Mouse (Mus musculus): ENCODE data around the gene Glp2r.
A peak's percentile ranks its signal among the peaks of the same experiment; 100 is the strongest.

Glp2r gene

DNA sequence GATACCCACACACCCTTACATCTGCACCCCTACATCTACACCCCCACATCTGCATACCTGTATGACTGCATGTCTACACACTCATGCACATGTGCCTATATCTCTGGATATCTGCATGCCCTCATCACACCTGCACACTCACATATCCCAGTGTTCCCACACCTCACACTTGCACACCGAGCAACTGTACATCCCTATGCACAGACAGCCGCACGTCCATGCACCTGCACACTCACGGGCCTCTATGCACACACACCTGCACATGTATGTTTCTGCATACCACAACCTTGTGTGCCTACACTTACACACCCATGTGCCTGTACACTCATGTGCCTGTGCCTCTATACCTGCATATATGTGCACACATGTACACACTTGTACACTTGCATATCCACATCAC lies 107.5 kb downstream of the Glp2r start:
- DNase-seq (ENCODE audit: low spot score in 2 of 2), result no peak

GRCm38 (mm10) chr11:67661465-67661864 lies 109.5 kb downstream of the Glp2r start:
- no peak for DNase-seq (ENCODE audit: low spot score in 2 of 2)

- DNase-seq (ENCODE audit: low spot score in 2 of 2), result no peak
Measured at GRCm38 (mm10) chr11:67657685-67658382, 113.1 kb downstream of the Glp2r start.

DNA sequence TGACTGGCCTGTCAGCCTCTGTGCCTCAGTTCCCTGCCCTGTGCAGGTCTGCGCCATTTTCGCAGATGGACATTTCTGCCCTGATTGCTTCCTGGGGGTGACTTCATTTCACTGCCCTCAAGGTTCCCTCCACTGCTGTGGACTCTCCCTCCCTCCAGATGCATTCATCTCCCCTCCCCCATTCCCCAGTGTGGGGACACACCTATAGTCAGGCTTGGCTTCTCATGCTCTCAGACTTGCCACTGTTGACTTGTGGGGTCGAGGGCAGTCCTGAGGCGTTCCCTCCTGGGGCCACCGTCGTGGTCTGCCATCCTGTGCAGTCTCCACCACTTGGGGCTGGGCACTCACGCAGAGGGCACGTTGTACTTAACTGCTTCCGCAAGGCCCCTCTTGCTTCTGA lies 114.1 kb downstream of the Glp2r start:
- no peak for DNase-seq (ENCODE audit: low spot score in 2 of 2)

GRCm38 (mm10) chr11:67656366-67656765 lies 114.6 kb downstream of the Glp2r start:
- no peak for DNase-seq (ENCODE audit: low spot score in 2 of 2)

- DNase-seq (ENCODE audit: low spot score in 2 of 2), result no peak
Measured at GRCm38 (mm10) chr11:67655236-67655959, 115.6 kb downstream of the Glp2r start.

DNA sequence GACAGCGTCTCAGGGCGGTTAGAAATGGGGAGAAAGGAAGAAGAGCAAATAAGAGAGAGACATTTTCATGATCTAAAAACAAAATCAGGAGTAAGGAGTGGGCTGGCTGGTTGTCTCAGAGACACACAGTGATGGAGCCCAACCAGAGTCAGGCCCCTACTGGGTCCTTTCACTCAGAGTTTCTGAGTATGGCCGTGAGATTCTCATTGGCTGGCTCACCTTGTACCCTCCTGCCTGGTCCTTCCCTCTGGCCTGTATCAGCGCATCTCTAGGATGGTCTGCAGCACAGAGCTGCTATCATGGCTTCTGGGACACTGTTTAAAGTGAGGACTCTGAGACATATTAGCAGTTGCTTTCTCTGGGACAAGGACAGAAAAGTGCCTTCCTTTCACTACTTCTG lies 116.4 kb downstream of the Glp2r start:
- DNase-seq (ENCODE audit: low spot score in 2 of 2), result no peak

DNA sequence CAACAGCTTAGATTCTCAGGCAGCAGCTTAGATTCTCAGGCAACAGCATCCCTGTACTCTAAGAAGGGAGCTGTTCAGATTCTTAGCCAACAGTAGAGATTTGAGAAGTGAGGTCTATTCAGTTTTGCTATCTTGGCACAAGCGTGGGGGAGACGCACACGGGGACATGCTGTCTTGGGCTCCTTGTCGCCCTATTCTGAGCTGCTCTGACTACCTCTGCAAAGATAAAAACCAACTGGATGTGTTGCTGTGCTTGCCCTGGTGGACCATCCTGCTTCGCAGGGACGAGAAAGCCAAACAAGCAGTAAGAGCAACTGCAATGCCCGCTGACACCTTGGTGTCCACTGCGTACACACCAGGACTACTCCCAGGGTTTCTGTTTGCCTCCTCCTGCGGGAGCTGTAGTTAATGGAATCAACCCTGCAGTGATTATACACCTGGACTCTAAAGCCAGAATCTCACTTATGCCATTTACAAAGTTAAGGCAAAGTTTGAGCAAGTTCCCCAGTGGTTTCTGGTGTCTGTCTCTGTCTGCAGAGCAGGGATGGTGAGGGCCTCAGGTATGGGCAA lies 117.3 kb downstream of the Glp2r start:
- DNase-seq (ENCODE audit: low spot score in 2 of 2), result no peak

DNA sequence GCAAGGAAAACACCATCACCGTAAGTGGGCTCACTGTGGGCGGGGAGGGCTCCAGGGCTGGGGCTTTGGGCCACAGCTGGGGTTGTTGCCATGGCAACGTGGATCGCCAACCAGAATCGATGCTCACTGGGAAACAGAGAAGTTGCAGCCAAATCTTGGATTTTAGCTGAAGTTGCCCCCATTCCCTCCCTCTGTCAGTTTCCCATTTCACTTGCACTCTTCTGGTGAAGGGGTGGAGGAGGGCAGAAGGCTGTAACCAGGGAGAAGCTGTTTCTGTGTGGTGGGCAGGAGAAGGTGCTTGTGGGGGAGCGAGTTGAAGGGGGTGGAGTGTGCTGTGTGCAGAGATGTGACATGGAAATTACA lies 118.1 kb downstream of the Glp2r start:
- no peak for DNase-seq (ENCODE audit: low spot score in 2 of 2)

DNA sequence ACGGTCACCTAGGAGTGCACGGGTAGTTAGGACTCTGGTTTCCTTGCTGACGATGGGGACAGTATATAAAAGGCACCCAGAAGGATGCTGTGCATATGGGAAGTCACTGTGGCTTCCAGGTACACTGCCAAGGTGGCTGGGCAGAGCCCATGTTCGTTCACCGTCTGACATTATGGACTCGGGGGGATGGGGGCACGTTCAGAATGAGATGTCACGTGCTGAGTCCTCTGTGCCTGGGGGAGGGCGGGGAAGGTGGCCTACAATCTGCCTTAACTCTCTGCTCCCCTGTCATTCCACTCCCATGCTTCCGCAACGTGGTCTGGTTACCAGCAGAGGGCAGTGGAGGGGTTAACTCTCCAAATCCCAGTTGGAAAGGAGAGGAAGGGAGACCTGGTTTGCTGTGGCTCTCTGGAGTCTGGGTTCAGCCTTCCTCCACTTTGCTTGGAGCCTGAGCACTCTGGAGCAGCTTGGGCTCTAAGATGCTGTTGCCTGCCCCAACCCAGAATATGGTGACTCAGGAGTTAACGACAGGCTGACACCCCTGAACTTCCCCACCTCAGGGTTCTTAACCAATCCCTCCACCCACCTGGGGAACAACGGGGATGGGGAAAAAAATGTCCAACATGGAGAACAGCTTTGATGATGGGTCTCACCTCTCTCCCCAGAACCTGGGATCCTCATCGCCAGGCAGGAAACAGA lies 118.6 kb downstream of the Glp2r start:
- DNase-seq (ENCODE audit: low spot score in 2 of 2), result no peak

DNA sequence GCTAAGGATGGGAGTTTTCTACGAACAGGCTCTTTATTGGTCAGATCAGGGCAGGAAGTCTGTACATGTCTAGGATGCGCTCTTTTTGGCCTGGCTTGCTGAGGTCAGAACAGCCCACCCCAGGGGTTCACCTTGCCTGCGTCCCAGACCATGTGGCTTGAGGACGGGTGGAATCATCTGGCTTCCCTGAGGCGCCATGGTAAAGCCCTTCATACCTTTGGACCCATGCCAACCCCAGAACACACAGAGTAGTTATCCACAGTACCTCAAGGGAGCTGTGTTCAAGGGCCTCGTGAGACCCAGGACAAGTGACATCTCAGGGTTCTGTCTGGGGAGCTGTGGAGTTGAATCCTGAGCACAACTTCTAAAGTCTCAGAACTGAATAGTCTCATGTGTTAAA lies 119.2 kb downstream of the Glp2r start:
- no peak for DNase-seq (ENCODE audit: low spot score in 2 of 2)

DNA sequence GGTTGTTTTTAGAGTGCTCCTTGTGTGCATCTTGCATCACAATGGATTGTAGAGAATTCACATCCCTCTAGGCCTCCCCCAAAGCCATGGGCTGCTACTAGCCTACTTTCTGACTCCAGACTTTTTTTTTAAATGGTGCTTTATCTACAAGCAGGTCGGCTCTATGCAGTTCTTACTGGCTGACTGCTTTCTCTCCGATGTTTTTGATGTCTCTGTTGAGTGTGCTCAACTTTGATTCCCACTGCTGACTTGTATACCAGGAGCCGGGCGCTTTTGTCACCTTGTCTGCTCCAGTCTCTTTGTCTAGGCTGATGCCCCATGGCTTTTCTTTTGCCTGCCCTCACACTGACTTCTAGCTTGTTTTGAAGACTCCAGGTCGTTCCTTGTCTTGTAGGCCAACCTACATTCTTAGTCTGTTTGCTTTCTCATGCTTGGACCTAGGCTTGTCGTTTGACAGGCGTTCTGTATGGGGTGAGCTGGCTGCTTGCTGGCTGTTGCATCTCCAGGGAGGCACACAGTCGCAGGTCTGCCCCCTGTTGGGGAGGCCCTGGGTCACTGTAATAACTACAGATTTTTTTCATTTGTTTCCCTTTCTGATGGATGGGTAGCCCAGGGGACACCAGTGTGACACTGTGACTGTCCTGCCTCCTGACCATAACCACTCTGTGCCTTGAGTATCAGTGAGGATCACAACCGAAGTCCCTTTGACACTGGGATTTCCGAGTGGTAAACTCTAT lies 120.8 kb downstream of the Glp2r start:
- DNase-seq (ENCODE audit: low spot score in 2 of 2), result no peak

GRCm38 (mm10) chr11:67648651-67649407 lies 122.1 kb downstream of the Glp2r start:
- DNase-seq (ENCODE audit: low spot score in 2 of 2), result peak in 1 of 2 experiments; percentile 26

DNA sequence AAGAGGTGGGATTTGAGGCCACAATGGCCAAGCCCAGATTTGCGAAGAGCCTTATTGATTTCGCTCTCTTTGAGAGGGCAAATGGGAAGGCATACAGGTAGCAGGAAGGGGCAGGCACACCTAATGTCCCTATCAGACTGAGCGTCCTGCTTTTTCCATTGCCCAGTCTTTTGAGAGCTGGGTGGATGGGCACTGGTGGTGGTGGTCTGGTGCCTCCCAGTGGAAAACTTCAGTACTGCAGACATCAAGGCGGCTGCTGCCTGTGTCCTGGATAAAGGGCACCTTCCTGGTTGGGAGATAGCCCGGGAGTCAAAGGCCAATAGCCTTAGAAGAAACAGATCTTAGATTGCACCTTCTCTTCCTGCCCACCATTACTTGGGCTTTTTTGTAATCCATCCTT lies 123.2 kb downstream of the Glp2r start:
- peak; percentile 75 to 76 for DNase-seq (ENCODE audit: low spot score in 2 of 2)

DNA sequence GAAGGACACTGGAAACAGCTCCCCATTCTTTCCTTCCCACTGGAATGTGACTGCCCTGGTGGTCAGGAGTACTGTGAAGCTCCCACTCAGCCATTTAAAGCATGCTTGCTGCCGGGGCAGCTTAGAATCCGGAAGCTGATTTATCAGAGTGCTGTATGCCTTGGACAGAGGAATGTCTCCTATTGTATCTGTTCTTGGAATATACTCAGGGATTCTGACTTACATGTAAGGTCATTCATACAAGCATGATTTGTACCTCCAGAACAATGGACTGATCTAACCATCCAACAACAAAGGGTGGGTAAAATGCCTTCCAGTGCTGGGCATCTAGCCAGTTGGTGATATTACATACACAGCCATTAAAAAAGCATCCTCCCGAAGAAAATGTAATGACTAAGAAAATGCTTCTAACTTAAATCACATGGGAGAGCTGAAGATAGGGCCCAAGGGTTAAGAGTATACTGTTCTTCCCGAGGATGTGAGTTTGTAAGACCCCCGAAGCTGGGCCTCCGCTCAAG lies 126.3 kb downstream of the Glp2r start:
- DNase-seq (ENCODE audit: low spot score in 2 of 2), result no peak

DNA sequence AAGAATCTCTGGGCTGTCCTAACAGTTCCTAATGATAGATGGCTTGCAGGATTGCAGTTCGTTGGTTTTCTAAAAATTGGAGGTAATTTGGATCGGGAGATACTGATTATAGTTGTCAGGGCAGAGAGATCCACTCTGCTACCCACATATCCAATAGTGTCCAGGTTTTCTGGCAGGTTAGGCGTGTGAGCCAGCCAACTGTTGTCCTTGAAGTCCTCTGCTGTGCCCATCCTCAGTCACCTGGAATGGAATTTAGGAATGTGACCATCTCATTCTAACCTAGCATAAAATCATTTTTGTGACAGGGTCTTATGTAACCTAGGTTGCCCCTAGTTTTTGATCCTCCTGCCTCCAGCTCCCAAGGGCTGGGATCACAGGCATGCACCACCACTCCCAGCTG lies 127.5 kb downstream of the Glp2r start:
- no peak for DNase-seq (ENCODE audit: low spot score in 2 of 2)

DNA sequence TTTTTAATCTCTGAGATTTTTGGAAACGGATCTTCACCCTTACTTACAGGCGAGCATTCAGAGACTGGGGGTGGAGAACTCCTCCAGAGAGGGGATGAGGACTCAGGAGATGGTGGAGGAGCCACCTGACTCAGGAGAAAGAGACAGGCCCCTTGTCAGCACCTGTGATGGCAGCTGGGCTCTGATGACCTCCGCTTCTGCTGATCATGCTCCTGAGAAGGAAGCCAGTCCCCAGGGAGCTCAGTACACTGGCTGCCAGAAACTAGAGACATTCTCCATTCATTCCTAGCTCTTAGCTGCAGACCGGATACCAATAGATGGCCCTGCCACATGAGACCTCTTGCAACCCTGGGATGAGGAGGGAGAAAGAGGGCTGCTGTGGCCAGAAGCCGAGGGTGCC lies 128.1 kb downstream of the Glp2r start:
- no peak for DNase-seq (ENCODE audit: low spot score in 2 of 2)

- no peak for DNase-seq (ENCODE audit: low spot score in 2 of 2)
Measured at GRCm38 (mm10) chr11:67642421-67642820, 128.5 kb downstream of the Glp2r start.

GRCm38 (mm10) chr11:67640299-67640698 lies 130.7 kb downstream of the Glp2r start:
- DNase-seq (ENCODE audit: low spot score in 2 of 2), result no peak

- DNase-seq (ENCODE audit: low spot score in 2 of 2), result no peak
Measured at GRCm38 (mm10) chr11:67638401-67638800, 132.6 kb downstream of the Glp2r start.
